Mouse (Mus musculus): ENCODE results near the gene Lsg1. TPM values are rescaled to one million over a fixed set of nuclear protein-coding genes. Genes with fewer than 3 reads are reported as not detected.

The Lsg1 gene
- total RNA-seq, 2 experiments from 2014 or later, result 21.2 to 23.2 TPM

DNA sequence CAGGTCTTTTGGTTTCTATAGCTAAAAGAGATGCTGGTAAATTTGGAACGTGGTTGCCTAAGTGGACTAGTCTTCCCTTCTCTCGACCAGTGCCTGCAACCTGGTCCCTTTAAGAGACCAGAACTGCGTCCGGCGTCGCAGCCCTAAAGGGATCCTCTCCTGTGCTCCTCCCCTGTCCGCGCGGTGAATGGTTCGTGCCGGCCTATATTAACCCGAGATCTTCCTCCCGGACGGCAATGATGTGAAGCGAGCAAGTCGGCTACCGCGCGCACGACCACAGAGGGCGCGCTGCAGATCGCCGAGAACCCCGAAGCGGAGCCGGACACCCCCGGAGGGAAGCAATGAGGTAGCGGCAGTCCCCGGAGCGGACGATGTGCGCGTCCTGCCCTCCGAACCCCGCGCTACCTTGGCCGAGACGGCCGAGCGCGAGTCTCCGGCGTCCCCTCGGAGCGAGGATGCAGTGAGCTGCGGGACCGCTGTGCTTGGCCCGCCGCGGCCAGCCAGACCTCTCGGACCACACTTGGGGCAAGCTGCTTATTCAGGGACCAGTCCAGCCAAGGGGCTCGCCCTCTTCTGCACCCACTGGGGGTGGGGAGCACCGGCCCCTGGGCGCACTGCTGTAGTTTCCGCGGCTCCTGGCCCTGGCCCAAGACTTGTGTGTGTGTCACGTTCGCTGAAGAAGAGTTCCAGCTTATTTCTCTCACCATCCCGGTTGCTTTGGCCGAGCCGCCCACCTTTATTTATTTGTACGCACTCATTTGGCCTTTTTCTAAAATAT lies 12.3 kb upstream of the Lsg1 start, which contains the start of gene Fam43a:
Gene Fam43a (plus strand): TSS at position 233 of the 778 bp plus-strand sequence.
- peak; percentile 80 to 86 for DNase-seq (ENCODE audit: extremely low spot score in 1 of 2, low spot score in 2 of 2)
- peak; percentile 46 for TF ChIP-seq CTCF (IDR thresholded peaks at IDR 0.05)
- intact Hi-C loops (cut with DNase I), result loop anchor here (5.0 to 10.0 kb wide), 4 partner anchors 63 to 755 kb away; no protein-coding TSS in a partner anchor
- Histone ChIP-seq H3K4me3 (peak within 1 kb of the TSS; percentile 79), H3K27ac (peak within 1 kb of the TSS; percentile 96)

GRCm38 (mm10) chr16:30596959-30597681 lies 9.7 kb upstream of the Lsg1 start:
- peak; percentile 96 for TF ChIP-seq CTCF (IDR thresholded peaks at IDR 0.05)
- Histone ChIP-seq H3K27ac (0 out of 2 replicates have a peak overlapping the region, but pooled peaks have one; percentile 28), H3K4me3 (peak overlapping the region; percentile 23)
- peak; percentile 88 to 95 for DNase-seq (ENCODE audit: extremely low spot score in 1 of 2, low spot score in 2 of 2)
- intact Hi-C loops (cut with DNase I), result loop anchor here (1.0 to 10.0 kb wide), 5 partner anchors 275 to 758 kb away; partner anchors contain the start of gene Xxylt1

DNA sequence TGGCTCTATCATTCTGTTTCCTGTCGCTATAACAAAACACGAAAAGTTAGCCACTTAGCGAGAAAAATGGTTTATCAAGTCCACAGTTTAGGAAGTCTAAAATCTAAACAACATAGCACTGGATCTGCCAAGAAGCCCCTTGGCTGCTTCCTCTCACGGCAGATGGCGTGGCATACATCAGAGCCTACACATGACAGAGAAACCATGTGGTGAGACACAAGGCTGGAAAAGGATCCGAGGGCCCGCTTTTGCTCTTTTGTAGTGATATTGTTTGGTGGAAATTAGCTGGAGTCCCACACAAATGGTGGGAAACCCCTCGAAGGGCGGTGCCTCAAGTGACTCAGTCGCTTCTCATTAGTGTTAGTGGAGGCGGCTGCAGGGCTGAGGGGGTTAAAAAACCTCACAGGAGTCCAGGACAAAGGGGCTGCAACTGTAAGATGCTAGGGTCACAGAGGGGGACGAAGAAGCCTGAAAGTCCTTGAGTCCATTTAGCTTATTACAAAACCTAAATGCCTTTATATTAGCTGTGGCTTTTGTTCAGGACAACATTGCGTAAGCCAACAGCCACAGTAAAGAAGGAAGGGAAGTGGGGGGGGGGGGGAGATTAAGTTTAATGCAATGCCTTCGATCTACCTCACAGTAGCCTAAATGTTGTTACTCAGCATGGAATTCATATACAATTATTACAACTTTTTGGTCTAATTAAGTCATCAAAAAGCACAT lies 8.6 kb upstream of the Lsg1 start:
- H3K4me3 ChIP-seq, result no peak overlapping the region
- DNase-seq (ENCODE audit: extremely low spot score in 1 of 2, low spot score in 2 of 2), result no peak
- intact Hi-C loops (cut with DNase I), result loop anchor here (2.0 to 10.0 kb wide), 3 partner anchors 276 to 759 kb away; partner anchors contain the start of gene Xxylt1
- no peak overlapping the region for H3K27ac ChIP-seq
- no peak for TF ChIP-seq CTCF (IDR thresholded peaks at IDR 0.05)

- TF ChIP-seq CTCF (IDR thresholded peaks at IDR 0.05), result no peak
- no peak overlapping the region for H3K27ac ChIP-seq
- H3K4me3 ChIP-seq, result no peak overlapping the region
- DNase-seq (ENCODE audit: extremely low spot score in 1 of 2, low spot score in 2 of 2), result no peak
- intact Hi-C loops (cut with DNase I), result loop anchor here (5.0 to 10.0 kb wide), 2 partner anchors 277 to 759 kb away; no protein-coding TSS in a partner anchor
Observed at GRCm38 (mm10) chr16:30595356-30595755, 8.0 kb upstream of the Lsg1 start.

DNA sequence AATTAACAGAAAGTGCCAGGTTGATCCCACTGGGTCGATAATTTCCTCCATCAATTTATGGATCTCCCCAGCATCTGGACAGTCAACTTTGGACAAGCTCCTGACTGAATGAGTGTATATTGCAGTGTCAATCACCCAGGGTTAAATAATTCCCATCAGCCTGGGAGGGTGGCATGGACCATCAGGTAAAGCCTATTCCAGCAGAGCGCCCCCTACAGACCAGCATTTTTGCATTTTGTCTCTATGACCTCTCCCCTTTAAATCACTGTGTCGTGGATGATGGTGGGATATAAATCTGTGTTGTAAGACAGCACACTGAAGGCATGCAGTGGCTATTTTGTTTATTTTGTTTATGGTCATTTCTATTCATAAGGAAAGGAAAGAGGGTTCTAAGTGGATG lies 4.6 kb upstream of the Lsg1 start:
- DNase-seq (ENCODE audit: extremely low spot score in 1 of 2, low spot score in 2 of 2), result no peak
- intact Hi-C loops (cut with DNase I), result loop anchor here (10.0 kb wide), 1 partner anchor 763 kb away; no protein-coding TSS in a partner anchor

DNA sequence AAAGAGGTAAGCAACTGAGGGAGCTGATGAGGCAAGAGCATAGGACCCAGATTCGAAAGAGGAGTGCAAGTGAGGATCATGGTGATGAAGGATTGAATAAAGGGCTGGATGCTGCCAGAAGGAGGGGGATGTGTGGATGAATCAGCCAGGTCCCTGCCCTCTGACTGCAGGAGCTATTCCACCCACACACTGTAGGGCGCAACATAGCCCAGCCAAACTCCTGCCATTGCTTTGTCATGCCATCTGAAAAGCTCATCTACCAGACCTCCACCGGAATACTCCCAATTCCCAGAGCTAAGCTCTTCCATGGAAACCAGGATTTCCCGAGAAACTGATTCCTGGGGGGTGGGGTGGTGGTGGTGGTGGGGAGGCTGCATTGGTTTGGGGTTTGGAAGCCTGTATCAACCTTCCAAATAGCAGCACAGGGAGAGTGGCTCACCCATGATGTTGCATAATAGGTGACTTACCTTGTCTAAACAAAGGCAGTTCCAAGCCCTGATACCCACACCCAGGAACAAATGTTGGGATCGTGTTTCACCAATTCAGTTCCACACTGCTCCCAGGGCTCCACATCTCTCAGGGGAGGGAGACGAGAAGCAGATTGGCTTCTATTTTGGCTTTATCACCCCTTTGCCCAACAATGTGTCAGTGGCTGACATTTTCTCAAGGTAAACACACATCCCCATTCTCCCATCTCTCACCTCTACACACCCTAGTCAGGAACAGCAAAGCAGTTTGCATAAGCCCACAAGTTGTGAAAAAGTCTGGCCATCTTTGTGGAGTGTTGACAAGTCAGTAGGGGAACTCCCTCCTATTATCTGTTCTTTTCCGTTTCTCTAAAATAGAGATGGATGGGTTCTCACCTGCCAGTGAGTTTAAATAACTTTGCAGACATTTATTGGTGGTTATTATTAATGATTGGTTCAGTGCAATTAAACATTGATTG lies 3.1 kb upstream of the Lsg1 start:
- no peak for DNase-seq (ENCODE audit: extremely low spot score in 1 of 2, low spot score in 2 of 2)
- intact Hi-C loops (cut with DNase I), result loop anchor here (10.0 kb wide), 1 partner anchor 764 kb away; no protein-coding TSS in a partner anchor
- H3K4me3 ChIP-seq, result no peak overlapping the region
- no peak for TF ChIP-seq CTCF (IDR thresholded peaks at IDR 0.05)
- H3K27ac ChIP-seq, result no peak overlapping the region

More for the DNA sequence above, 4.6 kb upstream of the Lsg1 start:
- Histone ChIP-seq H3K27ac (no peak overlapping the region), H3K4me3 (no peak overlapping the region)
- TF ChIP-seq CTCF (IDR thresholded peaks at IDR 0.05), result peak; percentile 39

GRCm38 (mm10) chr16:30586935-30587493 lies 378 bp downstream of the Lsg1 start:
- TF ChIP-seq CTCF (IDR thresholded peaks at IDR 0.05), result no peak
- no peak for DNase-seq (ENCODE audit: extremely low spot score in 1 of 2, low spot score in 2 of 2)
- peak overlapping the region; percentile 94 for H3K4me3 ChIP-seq
- peak overlapping the region; percentile 97 for H3K27ac ChIP-seq
- intact Hi-C loops (cut with DNase I), result loop anchor here (2.0 kb wide), 1 partner anchor 484 kb away; no protein-coding TSS in a partner anchor

DNA sequence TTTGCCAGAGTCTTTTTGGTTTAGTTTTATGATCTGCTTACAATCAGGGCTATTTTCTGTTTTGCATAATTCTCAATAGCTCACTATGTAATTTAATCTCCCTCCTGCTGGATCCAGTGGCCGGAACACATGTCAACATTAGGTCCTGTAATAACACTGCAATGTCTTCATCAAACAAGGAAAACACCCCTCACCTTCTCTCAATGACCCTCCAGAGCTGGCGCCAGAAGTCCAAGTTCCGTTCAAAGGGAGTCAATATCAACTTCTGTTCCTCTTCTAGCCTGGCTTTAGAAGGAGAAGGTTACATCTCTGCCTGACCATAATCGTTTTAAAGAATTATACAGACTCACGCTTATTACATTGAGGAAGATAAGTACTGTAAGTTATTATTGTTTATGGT lies 6.6 kb downstream of the Lsg1 start:
- no peak overlapping the region for H3K27ac ChIP-seq
- H3K4me3 ChIP-seq, result no peak overlapping the region
- TF ChIP-seq CTCF (IDR thresholded peaks at IDR 0.05), result no peak
- DNase-seq (ENCODE audit: extremely low spot score in 1 of 2, low spot score in 2 of 2), result no peak
- intact Hi-C loops (cut with DNase I), result no loop called here

DNA sequence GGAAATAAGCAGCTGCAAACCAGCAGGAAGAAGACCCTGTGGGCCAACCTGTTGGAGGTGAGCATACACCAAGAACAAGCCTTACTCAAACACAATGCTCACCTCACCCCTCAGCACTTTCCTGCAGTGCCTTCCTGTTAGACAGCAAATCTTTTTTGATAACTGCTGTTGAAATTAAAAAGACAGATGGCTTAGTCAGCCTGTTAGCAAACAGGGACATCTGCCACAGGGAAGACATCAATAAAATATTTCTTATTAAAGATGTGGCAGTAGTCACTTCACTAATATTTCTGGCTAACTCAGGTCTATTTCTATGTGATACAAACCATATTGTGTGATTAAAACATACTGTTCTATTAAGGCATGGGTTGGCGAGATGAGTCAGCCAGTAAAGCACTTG lies 11.0 kb downstream of the Lsg1 start:
- no peak overlapping the region for H3K4me3 ChIP-seq
- no peak for DNase-seq (ENCODE audit: extremely low spot score in 1 of 2, low spot score in 2 of 2)

GRCm38 (mm10) chr16:30575815-30576214 lies 11.6 kb downstream of the Lsg1 start:
- no peak for DNase-seq (ENCODE audit: extremely low spot score in 1 of 2, low spot score in 2 of 2)
- TF ChIP-seq CTCF (IDR thresholded peaks at IDR 0.05), result no peak
- Histone ChIP-seq H3K4me3 (no peak overlapping the region), H3K27ac (no peak overlapping the region)
- intact Hi-C loops (cut with DNase I), result no loop called here

More for the DNA sequence above, 11.0 kb downstream of the Lsg1 start:
- TF ChIP-seq CTCF (IDR thresholded peaks at IDR 0.05), result no peak
- intact Hi-C loops (cut with DNase I), result no loop called here
- H3K27ac ChIP-seq, result no peak overlapping the region
